Mouse (Mus musculus) testis, adult 2 months (tissue): ENCODE measurements around the gene Cep72.

Source experiments
- CTCF ChIP-seq: fragments of 200-500 bp; IDR thresholded peaks from 2 replicates; pipeline ENCODE4 v1.5.1; 2012; ENCODE audit warnings: low read depth, mild to moderate bottlenecking, inconsistent platforms, low read length, moderate library complexity; ENCODE audit not compliant: control insufficient read depth, insufficient read depth, insufficient replicate concordance
- POLR2A ChIP-seq: fragments of 200-500 bp; IDR thresholded peaks from 2 replicates; pipeline ENCODE4 v1.6.1; 2012; ENCODE audit warnings: low read depth, mild to moderate bottlenecking, inconsistent platforms, low read length, moderate library complexity; ENCODE audit not compliant: control insufficient read depth

- no peak for TF ChIP-seq POLR2A
- TF ChIP-seq CTCF: no peak
These were observed 70.8 kb downstream of the Cep72 start for GRCm38 (mm10) chr13:73991267-73991666.
